Mouse (Mus musculus): ENCODE measurements around the gene Nat14.

GRCm38 (mm10) chr7:4947855-4948254 is 26.0 kb downstream of the Nat14 start:
- TF ChIP-seq CTCF (IDR thresholded peaks at IDR 0.05; ENCODE audit: control insufficient read depth, insufficient read depth, low read length) (no peak), POLR2A (IDR thresholded peaks at IDR 0.05; ENCODE audit: borderline replicate concordance, control insufficient read depth, low read depth, low read length) (no peak)

Data from bone marrow, adult 2 months (tissue).